In the genomic region with DNA sequence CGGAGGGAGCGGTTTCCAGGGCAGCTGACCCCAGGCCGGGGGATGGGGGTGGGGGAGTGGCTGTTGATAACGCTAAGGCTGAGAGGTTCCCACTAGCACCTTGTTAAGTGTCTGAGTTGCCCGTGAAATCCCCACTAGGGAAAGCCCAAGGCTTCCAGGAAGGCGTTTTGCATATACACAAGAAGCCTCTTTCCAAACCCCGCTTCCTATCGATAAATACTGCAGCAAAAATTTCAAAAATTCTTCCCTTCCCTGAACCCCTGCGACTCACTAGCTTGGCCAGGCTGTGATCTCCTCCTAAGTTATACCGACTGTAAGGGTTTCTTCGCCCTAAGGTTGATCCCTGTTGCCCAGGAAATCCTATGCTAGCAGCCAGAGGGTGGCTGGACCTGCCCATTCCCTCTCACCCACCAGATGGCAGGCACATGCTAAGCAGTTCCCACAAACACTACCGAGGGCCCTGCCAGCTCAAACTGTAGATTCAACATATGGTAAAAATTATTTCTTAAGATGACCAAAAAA, we compare ENCODE assay signal across 7 mouse cellular contexts. TPM values are rescaled to one million over a fixed set of nuclear protein-coding genes. Genes with fewer than 3 reads are reported as not detected.
DNase-seq lines count a peak whose midpoint lies in the region; ATAC-seq lines count a peak whose summit lies in the region.

No protein-coding gene starts in this region.

- peak; percentile 46 for DNase-seq in ZHBTc4 (ENCODE audit: low read depth, low spot score)
- peak; percentile 83 for DNase-seq in cerebellum, adult 9-10 months
- peak; percentile 60 to 68 for DNase-seq in frontal cortex, postnatal 10 days (ENCODE audit: low spot score in 2 of 2)
- DNase-seq in induced T-regulatory cell, adult 2 months (ENCODE audit: low read depth), result peak; percentile 57
- peak; percentile 79 for DNase-seq in left cerebral cortex, postnatal 4 days
- DNase-seq in right cerebral cortex, postnatal 36 days (ENCODE audit: low spot score in 2 of 2), result peak; percentile 34 to 70

- intact Hi-C loops in left cerebral cortex, postnatal 4 days (cut with DNase I), result loop anchor here (5.0 to 10.0 kb wide), 2 partner anchors 45 to 342 kb away; a partner anchor contains a TSS

- 0 out of 2 replicates have a peak, but pooled peaks have one; percentile 38 for ATAC-seq in megakaryocyte-erythroid progenitor cell, adult 5-6 weeks (replicated peaks; ENCODE audit: low FRiP score, low TSS enrichment, poor library complexity, severe bottlenecking)

RNA-seq across cellular contexts. Expression of a gene that starts 43.6 kb away (rescaled TPM):
- 1,000 to 10,000 TPM; 2,038 to 2,082 TPM for total RNA-seq in left cerebral cortex, postnatal 4 days (2021)
- 3,454 and 3,626 TPM in 2 replicates for total RNA-seq in megakaryocyte-erythroid progenitor cell, adult 5-6 weeks (2014; fragmentation: Nextera tagmentation)
- 5,878 and 7,940 TPM in 2 replicates for total RNA-seq in megakaryocyte-erythroid progenitor cell, adult 5-6 weeks (2017)

Comparison
In these comparisons a context has a peak if more than half of its experiments do, and no peak if none do; other contexts are left out.
1. Peak in every context shown above with its lines: DNase-seq and ATAC-seq.